Mouse (Mus musculus) right cerebral cortex, postnatal 4 days (tissue): ENCODE data around the gene Smim5.

Experiments used
- DNase-seq: peaks from one replicate; pipeline ENCODE4 v3.0.0-alpha.2; 2022

Smim5 gene

GRCm38 (mm10) chr11:115898446-115898845, 1.3 kb upstream of the Smim5 start:
- DNase-seq, result no peak

- DNase-seq, result peak; percentile 62
Observed at GRCm38 (mm10) chr11:115898886-115899285, 880 bp upstream of the Smim5 start.

GRCm38 (mm10) chr11:115900561-115901337, 983 bp downstream of the Smim5 start:
- no peak for DNase-seq

GRCm38 (mm10) chr11:115901338-115902161, 1.8 kb downstream of the Smim5 start:
- DNase-seq, result no peak

- no peak for DNase-seq
Observed at GRCm38 (mm10) chr11:115902177-115902576, 2.4 kb downstream of the Smim5 start.

- no peak for DNase-seq
Observed at GRCm38 (mm10) chr11:115902831-115903230, 3.1 kb downstream of the Smim5 start.

GRCm38 (mm10) chr11:115903384-115904230, 3.8 kb downstream of the Smim5 start:
- no peak for DNase-seq

- DNase-seq, result no peak
Observed at GRCm38 (mm10) chr11:115904231-115904955, 4.6 kb downstream of the Smim5 start.

GRCm38 (mm10) chr11:115904956-115905790, 5.4 kb downstream of the Smim5 start:
- DNase-seq, result no peak

- DNase-seq, result no peak
Observed at GRCm38 (mm10) chr11:115906116-115906515, 6.3 kb downstream of the Smim5 start.

- no peak for DNase-seq
Observed at GRCm38 (mm10) chr11:115906521-115906920, 6.8 kb downstream of the Smim5 start.

GRCm38 (mm10) chr11:115911134-115911561, 11.4 kb downstream of the Smim5 start:
- no peak for DNase-seq

- no peak for DNase-seq
Observed at GRCm38 (mm10) chr11:115911632-115912376, 12.0 kb downstream of the Smim5 start, which contains the start of gene Smim6. TSS of gene Smim6 (plus strand) at chr11:115912017.

GRCm38 (mm10) chr11:115916579-115916978, 16.8 kb downstream of the Smim5 start:
- DNase-seq, result no peak

- DNase-seq, result no peak
Observed at GRCm38 (mm10) chr11:115918637-115919036, 18.9 kb downstream of the Smim5 start.

GRCm38 (mm10) chr11:115919073-115919472, 19.3 kb downstream of the Smim5 start:
- DNase-seq, result no peak

GRCm38 (mm10) chr11:115920110-115920818, 20.5 kb downstream of the Smim5 start:
- peak; percentile 32 for DNase-seq

- DNase-seq, result no peak
Observed at GRCm38 (mm10) chr11:115921986-115922385, 22.2 kb downstream of the Smim5 start.

- no peak for DNase-seq
Observed at GRCm38 (mm10) chr11:115929031-115929430, 29.3 kb downstream of the Smim5 start.

- DNase-seq, result no peak
Observed at GRCm38 (mm10) chr11:115929818-115930217, 30.1 kb downstream of the Smim5 start.
